Mouse (Mus musculus): Measurements from ENCODE around the gene Apold1. TPM values are rescaled to one million over a fixed set of nuclear protein-coding genes. Genes with fewer than 3 reads are reported as not detected.

Apold1 gene
- total RNA-seq, 1 experiment from 2014 or later, result 18.0 TPM

GRCm38 (mm10) chr6:135029246-135029645, 47.7 kb downstream of the Apold1 start:
- DNase-seq, result no peak

Other genes starting within 250 kb of the Apold1 start
- gene Dusp16, start 189.1 kb upstream of the Apold1 start, total RNA-seq (2021), result 17.9 and 22.8 TPM in 2 replicates
- gene Crebl2, start 151.6 kb upstream of the Apold1 start, total RNA-seq (2021), result 17.2 and 21.1 TPM in 2 replicates
- 10.0 and 11.8 TPM in 2 replicates for gene Gpr19, start 83.1 kb upstream of the Apold1 start, total RNA-seq (2021)
- 42.8 and 48.0 TPM in 2 replicates for gene Cdkn1b, start 61.3 kb upstream of the Apold1 start, total RNA-seq (2021)
- gene Ddx47, start 29.9 kb downstream of the Apold1 start, total RNA-seq (2021), result 56.9 and 61.2 TPM in 2 replicates
- gene Gprc5a, start 83.9 kb downstream of the Apold1 start, total RNA-seq (2021), result 1.7 and 2.1 TPM in 2 replicates
- gene Gprc5d, start 136.6 kb downstream of the Apold1 start, total RNA-seq (2021), result not detected in 2 replicates
- 28.7 and 29.4 TPM in 2 replicates for gene Fam234b, start 216.3 kb downstream of the Apold1 start, total RNA-seq (2021)
- gene Hebp1, start 216.3 kb downstream of the Apold1 start, total RNA-seq (2021), result 26.4 and 46.0 TPM in 2 replicates